In genomic region chr2:173024938-173025337, GRCm38 (mm10) we compare ENCODE assay signal across 9 mouse cellular contexts. TPM values are rescaled to one million over a fixed set of nuclear protein-coding genes. Genes with fewer than 3 reads are reported as not detected.
DNase-seq lines count a peak whose midpoint lies in the region; ATAC-seq and TF ChIP-seq lines count a peak whose summit lies in the region.
"Had no signal": no experiment of that assay in that cellular context is flagged by ENCODE, and none has a peak within 500 bp of the region (broad histone marks: within the 10 kb centered on the region; RNA-seq: fewer than 3 reads in every experiment).

No protein-coding gene starts in this region.

- H3K4me3 ChIP-seq in embryonic facial prominence, embryonic 10.5 days = peak overlapping the region; percentile 81; the same call in 1 of the 2 replicates
- H3K4me3 ChIP-seq in hindbrain, embryonic 12.5 days = peak overlapping the region; percentile 3; the same call in 1 of the 2 replicates
- no peak overlapping the region for H3K4me3 ChIP-seq in midbrain, postnatal 0 days (ENCODE audit: low read depth, low read length)

- H3K27me3 ChIP-seq in embryonic facial prominence, embryonic 10.5 days (replicated peaks; ENCODE audit: low read depth, poor library complexity, severe bottlenecking) = peaks cover 15% of the 10 kb centered on the region
- H3K27me3 ChIP-seq in hindbrain, embryonic 12.5 days = peaks cover 9% of the 10 kb centered on the region
- peaks cover 12% of the 10 kb centered on the region for H3K27me3 ChIP-seq in midbrain, postnatal 0 days (ENCODE audit: insufficient read depth, low read length)

- H3K36me3 ChIP-seq in embryonic facial prominence, embryonic 10.5 days (replicated peaks) = peaks cover 69% of the 10 kb centered on the region
- H3K36me3 ChIP-seq in hindbrain, embryonic 12.5 days = peaks cover 19% of the 10 kb centered on the region
- no peaks in the 10 kb centered on the region for H3K36me3 ChIP-seq in midbrain, postnatal 0 days (ENCODE audit: insufficient read depth, low read length)

- H3K4me2 ChIP-seq in hindbrain, embryonic 12.5 days (replicated peaks) = peak overlapping the region; percentile 90
- H3K4me2 ChIP-seq in midbrain, postnatal 0 days (ENCODE audit: low read depth, low read length, poor library complexity, severe bottlenecking) = no peak overlapping the region

- peak; percentile 50 to 62 for DNase-seq in heart, adult 18-20 months
- no peak for DNase-seq in heart, postnatal 14 days
- peak; percentile 71 for DNase-seq in 3T3-L1 (ENCODE audit: low read depth, low spot score)
- peak; percentile 46 for DNase-seq in embryonic facial prominence, embryonic 10.5 days (ENCODE audit: low spot score)
- DNase-seq in midbrain, postnatal 0 days (ENCODE audit: low spot score) = peak; percentile 35
- DNase-seq in left cerebral cortex, adult 9 months (ENCODE audit: low spot score in 2 of 2) = no peak
- DNase-seq in adrenal gland, postnatal 10 days = no peak

- no peaks in the 10 kb centered on the region for H3K9me3 ChIP-seq in embryonic facial prominence, embryonic 10.5 days
- no peaks in the 10 kb centered on the region for H3K9me3 ChIP-seq in hindbrain, embryonic 12.5 days (replicated peaks)
- no peaks in the 10 kb centered on the region for H3K9me3 ChIP-seq in midbrain, postnatal 0 days (ENCODE audit: low read length)

- no peak for ATAC-seq in hindbrain, embryonic 12.5 days (ENCODE audit: low FRiP score)
- ATAC-seq in midbrain, postnatal 0 days (ENCODE audit: low FRiP score) = no peak

- intact Hi-C loops in heart, postnatal 14 days (cut with DNase I) = no loop called here

- peak overlapping the region; percentile 29 for H3K9ac ChIP-seq in hindbrain, embryonic 12.5 days
- no peak overlapping the region for H3K9ac ChIP-seq in midbrain, postnatal 0 days (replicated peaks; ENCODE audit: low read length, poor library complexity, severe bottlenecking)

- no peak overlapping the region for H3K27ac ChIP-seq in embryonic facial prominence, embryonic 10.5 days (replicated peaks)
- peak overlapping the region; percentile 40 for H3K27ac ChIP-seq in hindbrain, embryonic 12.5 days
- no peak overlapping the region for H3K27ac ChIP-seq in midbrain, postnatal 0 days (ENCODE audit: low read depth, low read length)

- H3K4me1 ChIP-seq in embryonic facial prominence, embryonic 10.5 days = peaks cover 76% of the 10 kb centered on the region
- peaks cover 59% of the 10 kb centered on the region for H3K4me1 ChIP-seq in hindbrain, embryonic 12.5 days
- H3K4me1 ChIP-seq in midbrain, postnatal 0 days (ENCODE audit: insufficient read depth, low read length) = peaks cover 13% of the 10 kb centered on the region; the same call in 1 of the 2 replicates

- TF ChIP-seq CTCF in midbrain, postnatal 0 days (IDR thresholded peaks at IDR 0.05) = no peak

- 34% methylated on average over 4 of the region's 4 CpGs for WGBS in embryonic facial prominence, embryonic 10.5 days
- WGBS in hindbrain, embryonic 12.5 days = 10% methylated on average over 4 of the region's 4 CpGs
- WGBS in midbrain, postnatal 0 days = 30% methylated on average over 4 of the region's 4 CpGs

RNA-seq across cellular contexts. Expression of gene Rbm38, which starts 4.6 kb away (rescaled TPM):
- 100 to 1,000 TPM; 171 to 173 TPM for total RNA-seq in heart, adult 18-20 months (2021)
- 100 to 1,000 TPM; 198 to 232 TPM for total RNA-seq in heart, postnatal 14 days (2021)
- polyA plus RNA-seq in embryonic facial prominence, embryonic 10.5 days (2016; fragmentation: Nextera tagmentation; extraction: Ambion mirVana) = 85.7 and 95.6 TPM in 2 replicates
- polyA plus RNA-seq in hindbrain, embryonic 12.5 days (2016; fragmentation: Nextera tagmentation; extraction: Ambion mirVana) = 38.9 and 44.8 TPM in 2 replicates
- total RNA-seq in midbrain, postnatal 0 days (2014; rRNA removed) = 7.6 and 8.4 TPM in 2 replicates
- polyA plus RNA-seq in midbrain, postnatal 0 days (2015; fragmentation: Nextera tagmentation; extraction: Ambion mirVana) = 7.3 and 7.4 TPM in 2 replicates
- total RNA-seq in adrenal gland, postnatal 10 days (2021) = 10 to 100 TPM; 25.3 to 39.6 TPM

RNA-seq across cellular contexts. Expression of gene Rae1, which starts 25.0 kb away (rescaled TPM):
- total RNA-seq in heart, adult 18-20 months (2021) = 10 to 100 TPM; 21.5 to 21.8 TPM
- 10 to 100 TPM; 29.6 to 32.7 TPM for total RNA-seq in heart, postnatal 14 days (2021)
- polyA plus RNA-seq in embryonic facial prominence, embryonic 10.5 days (2016; fragmentation: Nextera tagmentation; extraction: Ambion mirVana) = 176 and 179 TPM in 2 replicates
- 111 and 126 TPM in 2 replicates for polyA plus RNA-seq in hindbrain, embryonic 12.5 days (2016; fragmentation: Nextera tagmentation; extraction: Ambion mirVana)
- total RNA-seq in midbrain, postnatal 0 days (2014; rRNA removed) = 93.8 and 98.3 TPM in 2 replicates
- polyA plus RNA-seq in midbrain, postnatal 0 days (2015; fragmentation: Nextera tagmentation; extraction: Ambion mirVana) = 127 and 130 TPM in 2 replicates
- total RNA-seq in adrenal gland, postnatal 10 days (2021) = 10 to 100 TPM; 51.6 to 54.8 TPM

RNA-seq across cellular contexts. Expression of gene Spo11, which starts 47.4 kb away (rescaled TPM):
- total RNA-seq in heart, adult 18-20 months (2021) = not detected
- under 1 TPM; 0.07 to 0.93 TPM for total RNA-seq in heart, postnatal 14 days (2021)
- polyA plus RNA-seq in embryonic facial prominence, embryonic 10.5 days (2016; fragmentation: Nextera tagmentation; extraction: Ambion mirVana) = 0.26 and 0.46 TPM in 2 replicates
- polyA plus RNA-seq in hindbrain, embryonic 12.5 days (2016; fragmentation: Nextera tagmentation; extraction: Ambion mirVana) = 0.50 and 0.93 TPM in 2 replicates
- 1.7 and 2.8 TPM in 2 replicates for total RNA-seq in midbrain, postnatal 0 days (2014; rRNA removed)
- polyA plus RNA-seq in midbrain, postnatal 0 days (2015; fragmentation: Nextera tagmentation; extraction: Ambion mirVana) = 1.1 and 1.6 TPM in 2 replicates
- not detected for total RNA-seq in adrenal gland, postnatal 10 days (2021)
- total RNA-seq: gastrocnemius, adult 8-10 months had no signal

Comparison
In these comparisons a context has a peak if more than half of its experiments do, and no peak if none do; other contexts are left out.
1. DNase-seq: peak in heart, adult 18-20 months (2 of 2), 3T3-L1 (single experiment), embryonic facial prominence, embryonic 10.5 days (single experiment) and midbrain, postnatal 0 days (single experiment); none in heart, postnatal 14 days (0 of 2), left cerebral cortex, adult 9 months (0 of 2) and adrenal gland, postnatal 10 days (single experiment).
2. RNA of gene Rbm38, which starts 4.6 kb away (total RNA-seq): 198 to 232 TPM in heart, postnatal 14 days and 171 to 173 TPM in heart, adult 18-20 months; 25.3 to 39.6 TPM in adrenal gland, postnatal 10 days and 7.6 to 8.4 TPM in midbrain, postnatal 0 days; every median in the first group is over 4 times any median in the second.